Mouse (Mus musculus) gastrocnemius, postnatal 14 days (tissue): Measurements from ENCODE around the gene 2010111I01Rik. TPM values are rescaled to one million over a fixed set of nuclear protein-coding genes. Genes with fewer than 3 reads are reported as not detected.
"Not testable (repeated sequence)": the region's sequence is repeated elsewhere in the genome, so short reads cannot be mapped to it uniquely, and the experiment has no call there.

Experiments used
- DNase-seq: peaks from one replicate; pipeline ENCODE4 v3.0.0; 2021; ENCODE audit warnings: mixed read lengths
- intact Hi-C: fragments of 180-260 bp; cut with DNase I; formaldehyde crosslinking; loops from one replicate; pipeline ENCODE4 v1.15.1; 2025; ENCODE audit warnings: low total_unique reads
- total RNA-seq, 2 experiments: library from RNA; stranded (reverse); gene quantifications; 2 replicates each; pipeline ENCODE4 v1.2.3; 2021

The 2010111I01Rik gene
- total RNA-seq, 2 experiments from 2014 or later, result 54.1 to 54.3 TPM

GRCm38 (mm10) chr13:63223026-63223770, 258.5 kb downstream of the 2010111I01Rik start:
- no peak for DNase-seq
- intact Hi-C loops, result no loop called here

- intact Hi-C loops, result no loop called here
- DNase-seq, result no peak
These were observed 261.3 kb downstream of the 2010111I01Rik start for GRCm38 (mm10) chr13:63225796-63226583.

GRCm38 (mm10) chr13:63227785-63228184, 263.1 kb downstream of the 2010111I01Rik start:
- intact Hi-C loops, result no loop called here
- DNase-seq, result no peak

- intact Hi-C loops, result no loop called here
These were observed 266.4 kb downstream of the 2010111I01Rik start for GRCm38 (mm10) chr13:63230955-63231701.

GRCm38 (mm10) chr13:63231702-63232070, 267.0 kb downstream of the 2010111I01Rik start:
- intact Hi-C loops, result no loop called here

More at GRCm38 (mm10) chr13:63230955-63231701, 266.4 kb downstream of the 2010111I01Rik start:
- no peak for DNase-seq

GRCm38 (mm10) chr13:63232558-63232957, 267.9 kb downstream of the 2010111I01Rik start:
- no peak for DNase-seq
- intact Hi-C loops, result no loop called here

More at GRCm38 (mm10) chr13:63231702-63232070, 267.0 kb downstream of the 2010111I01Rik start:
- DNase-seq, result no peak

GRCm38 (mm10) chr13:63234520-63234919, 269.8 kb downstream of the 2010111I01Rik start:
- DNase-seq, intact Hi-C loops: not testable (repeated sequence)

GRCm38 (mm10) chr13:63235551-63235950, 270.9 kb downstream of the 2010111I01Rik start:
- no peak for DNase-seq
- intact Hi-C loops, result no loop called here

GRCm38 (mm10) chr13:63236159-63236893, 271.6 kb downstream of the 2010111I01Rik start:
- no peak for DNase-seq
- intact Hi-C loops, result no loop called here

GRCm38 (mm10) chr13:63238045-63238444, 273.4 kb downstream of the 2010111I01Rik start:
- intact Hi-C loops, result no loop called here

GRCm38 (mm10) chr13:63239301-63239804, 274.7 kb downstream of the 2010111I01Rik start:
- intact Hi-C loops, result no loop called here
- DNase-seq, result no peak

More at GRCm38 (mm10) chr13:63238045-63238444, 273.4 kb downstream of the 2010111I01Rik start:
- no peak for DNase-seq

- intact Hi-C loops, result loop anchor here (10.0 kb wide), 1 partner anchor 85 kb away; no protein-coding TSS in a partner anchor
- DNase-seq, result peak; percentile 89
These were observed 275.4 kb downstream of the 2010111I01Rik start for GRCm38 (mm10) chr13:63239877-63240671.

- no peak for DNase-seq
- intact Hi-C loops, result loop anchor here (10.0 kb wide), 1 partner anchor 84 kb away; no protein-coding TSS in a partner anchor
These were observed 276.1 kb downstream of the 2010111I01Rik start for GRCm38 (mm10) chr13:63240835-63241234.

- intact Hi-C loops, result loop anchor here (10.0 kb wide), 1 partner anchor 83 kb away; no protein-coding TSS in a partner anchor
- no peak for DNase-seq
These were observed 277.0 kb downstream of the 2010111I01Rik start for GRCm38 (mm10) chr13:63241665-63242064.

- no peak for DNase-seq
- intact Hi-C loops, result loop anchor here (10.0 kb wide), 1 partner anchor 82 kb away; no protein-coding TSS in a partner anchor
These were observed 277.9 kb downstream of the 2010111I01Rik start for GRCm38 (mm10) chr13:63242401-63243192.

GRCm38 (mm10) chr13:63243586-63243985, 278.9 kb downstream of the 2010111I01Rik start:
- DNase-seq, result no peak
- intact Hi-C loops, result loop anchor here (10.0 kb wide), 1 partner anchor 81 kb away; no protein-coding TSS in a partner anchor

GRCm38 (mm10) chr13:63244425-63244824, 279.7 kb downstream of the 2010111I01Rik start:
- intact Hi-C loops, result loop anchor here (10.0 kb wide), 1 partner anchor 80 kb away; no protein-coding TSS in a partner anchor
- DNase-seq, result no peak
